Mouse (Mus musculus) bone marrow, adult 2 months (tissue): Measurements from ENCODE around the gene Mesp1.

ENCODE experiments used
- CTCF ChIP-seq: fragments of 200-500 bp; IDR thresholded peaks from 2 replicates; pipeline ENCODE4 v1.5.1; 2011; ENCODE audit warnings: low read length, control low read depth; ENCODE audit not compliant: control insufficient read depth, insufficient read depth
- POLR2A ChIP-seq: fragments of 200-500 bp; IDR thresholded peaks from 2 replicates; pipeline ENCODE4 v1.6.1; 2011; ENCODE audit warnings: low read depth, mild to moderate bottlenecking, control low read depth, low read length, borderline replicate concordance; ENCODE audit not compliant: control insufficient read depth

DNA sequence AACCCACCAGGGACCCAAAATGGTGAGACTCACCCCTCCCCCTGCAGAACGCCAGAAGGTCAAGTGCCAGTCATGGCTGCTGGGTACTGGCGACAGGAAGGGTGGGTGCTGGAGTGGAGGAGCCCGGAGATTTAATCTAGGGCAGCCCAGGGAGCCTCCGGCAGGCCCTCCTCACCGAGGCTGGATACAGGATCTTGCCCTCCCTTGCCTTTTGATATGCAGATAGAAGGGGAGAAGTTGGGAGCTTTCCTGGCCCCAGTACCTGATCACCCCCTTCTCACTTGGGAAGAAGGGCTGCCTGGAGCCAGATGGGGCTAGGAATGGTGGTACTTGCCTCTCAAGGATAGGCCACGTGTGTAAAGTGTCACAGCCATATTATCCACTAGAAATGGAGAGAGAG is 24.7 kb upstream of the Mesp1 start:
- no peak for TF ChIP-seq CTCF
- TF ChIP-seq POLR2A, result no peak
